Mouse (Mus musculus) kidney, postnatal 14 days (tissue): ENCODE results near the gene Ppp3ca.
A peak's percentile ranks its signal among the peaks of the same experiment; 100 is the strongest.

ENCODE experiments used
- DNase-seq: peaks from one replicate; pipeline ENCODE4 v3.0.0; 2022; ENCODE audit warnings: mixed read lengths

Ppp3ca gene

GRCm38 (mm10) chr3:136816319-136816718 lies 146.4 kb downstream of the Ppp3ca start:
- no peak for DNase-seq

DNA sequence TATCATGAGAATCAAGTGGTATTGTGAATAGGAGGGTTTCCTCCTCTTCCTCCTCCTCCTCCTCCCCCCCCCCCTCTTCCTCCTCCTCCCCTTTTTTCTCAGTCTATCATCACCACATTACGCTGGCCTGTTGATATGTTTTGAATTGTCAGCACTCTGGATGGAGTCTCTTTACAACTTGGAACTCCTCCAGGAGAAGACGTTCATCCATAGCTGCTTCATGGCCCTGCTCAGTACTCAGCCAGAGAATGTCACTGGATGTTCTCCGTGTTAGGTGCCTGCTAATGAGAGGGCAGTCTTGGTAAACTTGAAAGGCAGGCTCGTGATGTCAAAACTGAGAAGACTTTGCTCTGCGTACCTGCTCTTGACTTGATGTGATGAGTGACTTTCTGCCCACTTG lies 149.1 kb downstream of the Ppp3ca start:
- no peak for DNase-seq

DNA sequence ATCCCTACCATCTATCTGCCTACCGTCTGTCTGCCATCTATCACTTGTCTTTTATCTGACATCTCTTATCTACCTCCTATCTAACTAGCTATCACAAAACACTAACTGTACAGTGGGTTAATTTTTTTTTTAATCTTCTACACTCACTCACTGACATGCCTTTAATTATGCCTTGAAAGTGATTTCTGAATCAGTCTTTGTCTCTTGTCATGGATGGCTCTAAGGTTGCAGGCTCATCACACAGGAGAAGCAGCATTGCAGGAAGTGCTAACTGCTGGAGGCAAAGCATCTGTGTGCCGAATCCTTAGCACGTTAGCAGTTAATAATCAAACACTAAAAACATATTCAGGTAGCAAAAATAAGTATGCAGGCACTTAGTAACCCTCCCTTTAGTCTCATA lies 151.1 kb downstream of the Ppp3ca start:
- no peak for DNase-seq

- no peak for DNase-seq
Observed at GRCm38 (mm10) chr3:136821993-136822392, 152.1 kb downstream of the Ppp3ca start.

DNA sequence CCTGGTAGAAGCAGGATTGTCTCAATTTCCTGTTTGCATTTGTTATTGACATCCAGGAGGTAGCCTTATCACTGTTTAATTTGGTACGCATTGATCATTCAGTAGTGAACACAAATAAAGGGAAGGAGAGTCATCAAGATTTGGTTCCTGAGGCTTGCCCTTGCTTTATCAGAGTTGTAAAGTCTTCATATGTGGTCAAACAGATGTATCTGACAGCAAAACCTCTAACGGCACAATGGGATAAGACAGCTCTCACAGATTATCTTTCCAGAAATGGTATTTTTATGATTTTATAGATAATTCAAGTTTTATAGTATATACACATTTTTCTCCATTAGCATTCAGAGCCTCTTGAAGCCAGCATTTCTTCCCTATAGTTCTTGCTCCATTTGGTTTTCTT lies 152.5 kb downstream of the Ppp3ca start:
- DNase-seq: no peak

DNA sequence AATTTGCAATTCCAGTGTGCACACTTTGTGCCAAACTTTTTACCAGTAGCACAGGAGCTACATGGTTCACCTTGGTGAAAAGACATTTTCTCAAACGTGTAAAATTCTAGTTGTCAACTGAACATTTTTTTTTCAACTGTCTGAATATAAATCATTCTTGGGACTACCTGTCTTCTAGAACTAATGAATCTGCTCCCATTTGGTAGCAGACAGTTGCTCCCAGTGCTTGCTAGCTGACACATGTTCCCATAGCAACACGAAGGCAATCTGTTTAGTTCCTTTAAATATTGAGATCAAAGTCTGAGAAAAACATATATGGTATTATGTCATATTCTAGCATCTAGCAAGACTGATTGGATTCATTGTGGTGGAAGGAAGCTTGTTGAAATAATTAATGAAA lies 158.5 kb downstream of the Ppp3ca start:
- no peak for DNase-seq

DNA sequence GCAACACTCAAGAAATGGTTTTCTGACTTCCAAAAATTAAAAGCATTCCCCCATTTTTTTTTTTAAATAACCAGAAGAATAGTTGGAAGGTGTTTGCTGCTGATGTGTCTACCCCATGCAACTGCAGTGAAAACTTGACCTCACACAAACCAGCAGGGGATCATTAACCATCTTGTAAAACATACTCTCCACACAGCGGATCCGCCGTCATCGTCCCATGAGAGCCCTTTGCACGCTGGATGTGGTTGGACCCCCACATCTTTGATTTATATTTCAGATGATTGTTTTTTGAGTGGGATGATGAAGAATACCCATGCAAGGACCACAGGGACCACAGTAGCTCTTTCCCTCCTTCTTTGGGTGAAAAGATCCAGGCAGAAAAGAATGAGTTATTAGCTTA lies 159.2 kb downstream of the Ppp3ca start:
- no peak for DNase-seq

GRCm38 (mm10) chr3:136830687-136831220 lies 160.8 kb downstream of the Ppp3ca start:
- no peak for DNase-seq

DNA sequence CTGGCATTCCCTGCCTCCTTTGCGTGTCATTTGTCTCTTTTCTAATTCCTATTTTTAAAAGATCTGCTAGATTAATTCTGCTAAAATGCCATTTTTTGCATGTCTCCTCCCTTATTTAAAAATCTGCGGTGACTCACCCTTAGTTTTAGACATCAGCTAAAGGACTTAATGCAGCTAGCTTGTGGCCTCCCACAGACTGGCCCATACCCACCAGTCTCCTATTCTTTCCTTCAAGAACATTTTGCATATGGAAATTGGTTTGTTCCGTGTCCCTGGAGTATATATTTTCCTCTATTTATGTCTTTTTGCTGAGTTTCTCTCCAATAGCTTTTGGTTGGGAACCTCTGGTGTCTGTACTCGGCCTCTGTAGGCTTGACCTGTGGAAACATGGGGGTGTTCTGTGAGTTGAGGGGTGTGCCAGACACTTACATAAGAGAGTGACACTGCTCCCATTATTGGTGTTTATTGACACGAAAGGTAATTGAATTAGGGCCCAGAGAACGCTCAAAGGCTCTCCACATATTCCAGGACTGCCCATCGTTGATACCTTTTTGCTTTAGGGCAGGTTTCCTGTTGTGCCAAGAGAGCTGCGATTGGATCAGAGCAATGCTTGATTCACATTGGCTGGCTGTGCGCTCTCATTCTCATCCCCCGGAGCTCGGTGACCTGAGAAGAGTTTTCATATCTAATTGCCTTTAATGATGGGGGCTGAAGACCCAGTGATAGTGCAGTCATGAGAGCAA lies 163.2 kb downstream of the Ppp3ca start:
- DNase-seq: no peak

DNA sequence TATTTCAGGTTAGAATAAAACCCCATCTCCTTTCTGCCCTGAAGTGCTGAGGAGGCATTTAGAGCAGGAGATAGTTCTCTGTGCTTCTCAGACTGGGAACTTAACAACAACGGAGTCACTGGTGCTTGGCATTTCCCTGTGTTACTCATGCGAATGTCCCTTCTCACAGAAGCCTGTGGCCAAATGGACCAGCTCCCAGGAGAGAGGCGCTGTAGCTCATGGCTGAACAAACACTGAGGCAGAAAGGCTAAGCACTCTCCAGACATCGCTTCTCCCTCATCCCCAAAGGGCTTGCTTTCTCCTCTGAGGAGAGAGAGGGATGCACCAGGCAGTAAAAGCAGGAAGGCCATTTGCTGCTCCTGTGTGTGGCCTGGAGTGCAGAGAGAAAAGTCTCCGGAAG lies 164.0 kb downstream of the Ppp3ca start:
- DNase-seq: peak; percentile 26

DNA sequence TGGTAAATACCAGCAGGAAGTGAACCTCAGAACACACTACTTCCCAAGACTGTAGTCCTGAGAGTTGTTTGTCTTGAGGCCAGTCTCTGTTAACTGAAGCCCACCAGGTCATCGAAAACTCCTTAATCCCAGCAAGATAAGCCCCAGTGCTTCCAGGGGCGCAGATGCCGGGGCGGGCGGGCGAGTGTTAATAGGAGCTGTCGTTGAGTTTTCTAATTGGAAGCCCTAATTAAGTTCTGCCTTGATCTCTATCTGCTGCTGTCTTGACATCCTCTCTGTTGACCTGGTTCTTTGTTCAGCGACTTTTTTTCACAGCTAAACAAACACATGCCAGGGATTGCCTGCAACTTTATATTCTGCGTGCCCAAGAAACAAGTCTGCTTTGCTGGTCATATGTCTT lies 165.9 kb downstream of the Ppp3ca start:
- no peak for DNase-seq

GRCm38 (mm10) chr3:136836319-136837193 lies 166.6 kb downstream of the Ppp3ca start:
- DNase-seq: no peak

GRCm38 (mm10) chr3:136837589-136837988 lies 167.7 kb downstream of the Ppp3ca start:
- peak; percentile 31 for DNase-seq

- DNase-seq: no peak
Observed at GRCm38 (mm10) chr3:136841282-136841681, 171.4 kb downstream of the Ppp3ca start.

DNA sequence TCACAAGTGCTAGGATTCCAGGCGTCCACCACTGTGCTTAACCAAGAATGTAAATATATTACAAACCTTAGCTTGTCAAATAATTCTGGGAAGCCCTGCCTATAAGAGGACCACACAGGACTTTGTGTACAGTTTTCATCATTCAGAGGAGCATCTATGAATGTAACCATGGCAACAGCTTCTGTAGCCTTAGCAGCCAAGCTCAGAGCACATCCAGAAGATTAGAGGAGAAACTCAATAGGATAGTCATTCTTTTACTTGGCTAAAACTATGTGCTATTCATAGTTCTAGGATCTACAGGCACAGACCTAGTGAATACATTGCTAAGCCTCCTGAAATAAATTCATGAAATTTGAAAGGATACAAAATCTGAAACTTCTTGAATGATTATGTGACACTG lies 172.5 kb downstream of the Ppp3ca start:
- no peak for DNase-seq

DNA sequence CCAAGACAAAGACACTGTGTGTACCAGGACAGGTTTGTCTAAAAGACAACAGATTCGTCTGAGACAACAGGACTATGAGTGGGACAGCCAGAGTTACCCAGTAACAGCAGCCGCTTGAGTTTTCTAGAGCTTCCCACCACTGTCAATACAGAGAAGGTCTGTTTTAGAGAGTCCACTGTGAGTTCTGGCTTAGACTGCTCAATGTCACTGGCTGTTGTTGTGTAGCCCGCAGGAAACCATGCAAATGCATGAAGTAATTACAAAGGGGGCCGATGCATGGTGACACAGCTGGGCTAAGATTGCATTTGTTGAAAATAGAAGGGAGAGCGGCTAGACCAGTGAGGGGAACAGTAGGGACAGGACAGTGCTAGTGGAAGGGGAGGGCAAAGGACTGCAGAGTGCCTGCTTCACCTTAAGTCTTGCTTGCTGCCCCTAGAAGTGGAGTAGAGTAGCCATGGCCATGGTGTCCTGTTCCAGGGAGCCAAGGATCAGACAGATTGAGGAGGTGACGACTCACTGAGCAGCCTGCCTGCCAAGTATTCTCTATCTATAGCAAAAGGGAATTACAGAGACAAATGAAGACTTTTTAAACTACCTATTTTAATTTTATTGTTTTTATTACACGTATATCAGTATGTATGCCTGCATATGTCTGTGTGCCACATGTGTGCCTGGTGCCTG lies 174.0 kb downstream of the Ppp3ca start:
- no peak for DNase-seq

GRCm38 (mm10) chr3:136849035-136849434 lies 179.1 kb downstream of the Ppp3ca start:
- no peak for DNase-seq

DNA sequence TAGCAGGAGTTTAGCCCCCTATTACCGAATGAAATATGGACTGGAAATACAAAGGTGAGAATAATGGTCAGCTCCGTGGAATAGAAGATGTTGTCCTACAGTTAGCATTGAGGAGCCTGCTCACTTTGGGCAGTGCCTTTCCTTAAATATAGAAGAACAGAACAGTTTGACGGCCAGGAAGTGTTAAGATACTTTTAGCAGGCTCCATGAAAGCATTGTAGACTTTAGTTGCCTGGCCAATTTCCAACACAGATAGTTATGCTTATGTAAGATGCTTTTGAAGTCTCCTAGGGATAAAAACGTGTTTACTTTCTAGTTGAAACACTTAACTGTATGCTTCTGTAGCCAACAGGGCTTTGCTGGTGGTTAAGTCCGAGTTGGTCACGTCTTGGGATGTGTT lies 183.0 kb downstream of the Ppp3ca start:
- DNase-seq: no peak

GRCm38 (mm10) chr3:136853596-136853995 lies 183.7 kb downstream of the Ppp3ca start:
- no peak for DNase-seq

DNA sequence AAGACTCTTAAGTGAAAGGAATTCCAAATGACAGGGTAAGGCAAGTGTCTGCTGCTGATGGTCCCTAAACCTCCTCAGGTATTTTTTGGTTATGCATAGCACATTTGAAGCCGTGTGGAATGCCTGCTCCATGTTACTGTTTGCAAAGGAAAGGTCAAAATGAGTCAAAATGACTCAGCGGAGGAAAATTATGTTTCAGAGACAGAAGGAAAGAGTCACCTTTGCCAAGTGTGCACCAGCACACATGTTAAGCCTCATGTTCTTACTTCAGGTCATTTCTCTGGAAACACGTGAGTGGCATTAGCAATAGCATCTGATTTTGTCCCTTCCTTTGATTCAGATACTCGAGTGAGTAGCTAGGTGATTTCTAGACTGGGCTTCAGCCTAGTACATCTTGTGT lies 186.1 kb downstream of the Ppp3ca start:
- no peak for DNase-seq

DNA sequence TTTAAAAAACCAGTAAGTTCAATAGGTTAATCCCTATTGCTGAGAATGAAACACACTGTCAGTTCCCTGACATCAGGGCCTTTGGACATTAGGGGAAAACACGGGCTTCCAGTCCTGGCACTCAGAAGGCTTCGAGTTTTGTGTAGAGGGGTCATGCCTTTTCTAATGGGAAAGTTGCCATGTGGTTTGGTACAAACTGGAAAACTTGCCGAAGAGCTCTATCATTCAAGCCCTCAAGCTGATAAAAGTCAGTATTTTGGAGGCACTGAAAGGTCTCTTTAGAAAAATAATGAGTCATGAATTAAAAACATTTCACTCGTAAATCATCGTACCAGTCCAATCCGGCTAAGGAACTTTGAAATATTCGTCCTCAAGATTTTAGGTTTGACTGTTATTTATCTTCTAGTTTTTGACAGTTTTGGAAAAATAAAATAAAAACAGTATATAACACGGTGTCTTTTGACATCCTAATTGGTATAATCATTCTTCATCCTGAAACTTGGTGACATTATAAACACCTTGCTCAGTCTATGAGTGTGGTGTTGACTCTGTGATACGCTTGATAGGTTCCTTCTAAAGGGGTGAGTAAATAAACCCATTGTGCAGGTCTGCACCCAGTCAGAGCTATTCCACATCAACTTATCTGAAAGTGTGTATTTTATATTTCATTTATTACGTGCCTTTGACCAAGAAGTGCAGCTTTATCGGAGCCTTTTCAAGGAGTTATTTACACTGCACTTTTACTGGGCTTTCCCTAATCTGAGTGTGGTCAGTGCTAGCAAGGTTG lies 192.3 kb downstream of the Ppp3ca start:
- DNase-seq: peak; percentile 17

- DNase-seq: no peak
Observed at GRCm38 (mm10) chr3:136863127-136863526, 193.2 kb downstream of the Ppp3ca start.

DNA sequence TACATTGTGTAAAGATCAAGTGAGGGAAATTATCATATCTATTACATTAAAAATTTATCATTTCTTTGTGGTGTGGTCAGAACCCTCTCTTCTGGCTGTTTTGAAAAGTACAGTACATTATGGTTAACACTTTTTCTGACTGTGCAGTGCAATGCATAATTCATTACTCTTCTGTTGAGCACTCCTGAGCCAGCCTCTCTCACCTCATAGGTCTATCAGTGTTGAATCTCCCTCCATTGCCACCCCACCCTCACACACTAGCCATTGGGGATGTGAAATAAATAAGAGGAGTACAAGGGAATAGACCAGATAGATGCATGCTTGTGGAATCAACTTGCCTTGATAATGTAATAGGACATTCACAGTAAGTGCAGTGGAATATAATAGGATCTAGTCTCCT lies 194.4 kb downstream of the Ppp3ca start:
- DNase-seq: no peak
